Mouse (Mus musculus): ENCODE measurements around the gene Rad51b.

The Rad51b gene

DNA sequence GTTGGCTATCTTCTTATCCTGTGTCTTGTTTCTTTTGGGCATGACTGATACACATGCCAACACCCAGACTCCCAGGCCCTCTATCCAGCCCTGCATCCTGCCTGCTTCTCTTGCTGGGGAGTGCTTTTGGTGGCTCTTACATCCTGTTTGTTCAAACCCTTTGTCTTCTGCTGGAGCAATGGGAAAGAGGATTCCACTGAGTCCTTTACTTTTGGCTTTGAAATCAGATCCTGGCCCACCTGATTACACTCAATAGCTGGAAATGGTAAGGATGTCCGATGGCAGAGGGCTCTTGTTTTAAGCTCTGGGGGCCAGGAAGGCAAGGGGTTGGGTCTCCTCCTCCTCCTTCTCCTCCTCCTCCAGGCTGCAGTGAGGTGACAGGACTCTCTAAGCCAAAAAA is 533.6 kb downstream of the Rad51b start:
- H3K9me3 ChIP-seq (ENCODE audit: low read length), result no peaks in the 10 kb centered on the region
- H3K4me3 ChIP-seq (replicated peaks; ENCODE audit: low read length), result no peak overlapping the region
- no peaks in the 10 kb centered on the region for H3K36me3 ChIP-seq (ENCODE audit: insufficient read depth, low read length)
- peaks cover 14% of the 10 kb centered on the region; the same call in 1 of the 2 replicates for H3K27me3 ChIP-seq (ENCODE audit: insufficient read depth, low read length)
- peaks cover 12% of the 10 kb centered on the region for H3K4me1 ChIP-seq (replicated peaks; ENCODE audit: low read depth, low read length)
- no peak for TF ChIP-seq NANOG (IDR thresholded peaks at IDR 0.05; ENCODE audit: borderline replicate concordance, low read length)
- TF ChIP-seq POU5F1 (IDR thresholded peaks at IDR 0.05; ENCODE audit: borderline replicate concordance, low read length), result no peak
- no peak for TF ChIP-seq CTCF (conservative IDR thresholded peaks at IDR 0.05; ENCODE audit: low read length)

DNA sequence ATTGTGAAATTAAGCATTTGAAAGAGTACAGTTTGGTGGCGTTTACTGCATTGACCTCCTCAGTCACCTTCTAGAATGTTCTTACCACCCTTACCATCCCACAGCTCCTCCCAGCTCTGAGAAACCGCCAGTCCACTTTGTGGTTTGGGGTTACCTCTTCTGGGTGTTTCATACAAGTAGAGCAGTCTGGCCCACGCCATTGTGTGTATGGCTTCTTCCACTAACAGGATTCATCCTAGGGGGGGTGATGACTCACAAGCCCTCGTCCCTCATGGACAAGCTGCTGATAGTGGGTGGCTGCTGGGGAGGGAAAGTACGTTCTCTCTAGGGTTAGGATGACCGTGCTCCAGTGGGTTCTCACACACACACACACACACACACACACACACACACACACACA is 535.5 kb downstream of the Rad51b start:
- H3K27me3 ChIP-seq (ENCODE audit: insufficient read depth, low read length), result peaks cover 6% of the 10 kb centered on the region; the same call in 1 of the 2 replicates
- no peaks in the 10 kb centered on the region for H3K9me3 ChIP-seq (ENCODE audit: low read length)
- no peak for TF ChIP-seq NANOG (IDR thresholded peaks at IDR 0.05; ENCODE audit: borderline replicate concordance, low read length)
- no peak for TF ChIP-seq POU5F1 (IDR thresholded peaks at IDR 0.05; ENCODE audit: borderline replicate concordance, low read length)
- TF ChIP-seq CTCF (conservative IDR thresholded peaks at IDR 0.05; ENCODE audit: low read length), result no peak

DNA sequence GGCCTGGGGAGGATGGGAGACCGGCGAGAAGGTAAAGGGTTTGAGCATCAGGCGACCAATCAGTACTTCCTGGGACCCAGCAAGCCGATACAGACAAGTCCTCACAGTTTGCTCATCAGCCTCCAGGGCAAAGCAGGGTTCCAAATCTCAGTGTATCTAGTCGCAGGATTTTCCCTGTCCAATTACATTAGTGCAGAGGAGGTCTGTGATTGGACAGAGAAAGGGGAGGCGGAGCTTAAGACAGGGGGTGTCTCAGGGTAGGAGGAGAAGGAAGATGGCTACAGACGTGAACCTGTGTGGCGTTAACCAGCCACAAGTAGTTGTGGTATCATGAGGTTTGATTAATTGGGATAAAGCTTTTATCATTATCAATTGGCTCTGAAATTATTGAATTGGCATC is 538.4 kb downstream of the Rad51b start:
- H3K4me3 ChIP-seq (replicated peaks; ENCODE audit: low read length), result peak overlapping the region; percentile 53
- peaks cover 49% of the 10 kb centered on the region for H3K4me1 ChIP-seq (replicated peaks; ENCODE audit: low read depth, low read length)
- no peaks in the 10 kb centered on the region for H3K9me3 ChIP-seq (ENCODE audit: low read length)
- H3K27me3 ChIP-seq (ENCODE audit: insufficient read depth, low read length), result no peaks in the 10 kb centered on the region
- no peaks in the 10 kb centered on the region for H3K36me3 ChIP-seq (ENCODE audit: insufficient read depth, low read length)
- TF ChIP-seq NANOG (IDR thresholded peaks at IDR 0.05; ENCODE audit: borderline replicate concordance, low read length), result no peak

More for the DNA sequence above, 535.5 kb downstream of the Rad51b start:
- Histone ChIP-seq H3K4me3 (replicated peaks; ENCODE audit: low read length) (no peak overlapping the region), H3K36me3 (ENCODE audit: insufficient read depth, low read length) (no peaks in the 10 kb centered on the region), H3K4me1 (replicated peaks; ENCODE audit: low read depth, low read length) (peaks cover 20% of the 10 kb centered on the region)

DNA sequence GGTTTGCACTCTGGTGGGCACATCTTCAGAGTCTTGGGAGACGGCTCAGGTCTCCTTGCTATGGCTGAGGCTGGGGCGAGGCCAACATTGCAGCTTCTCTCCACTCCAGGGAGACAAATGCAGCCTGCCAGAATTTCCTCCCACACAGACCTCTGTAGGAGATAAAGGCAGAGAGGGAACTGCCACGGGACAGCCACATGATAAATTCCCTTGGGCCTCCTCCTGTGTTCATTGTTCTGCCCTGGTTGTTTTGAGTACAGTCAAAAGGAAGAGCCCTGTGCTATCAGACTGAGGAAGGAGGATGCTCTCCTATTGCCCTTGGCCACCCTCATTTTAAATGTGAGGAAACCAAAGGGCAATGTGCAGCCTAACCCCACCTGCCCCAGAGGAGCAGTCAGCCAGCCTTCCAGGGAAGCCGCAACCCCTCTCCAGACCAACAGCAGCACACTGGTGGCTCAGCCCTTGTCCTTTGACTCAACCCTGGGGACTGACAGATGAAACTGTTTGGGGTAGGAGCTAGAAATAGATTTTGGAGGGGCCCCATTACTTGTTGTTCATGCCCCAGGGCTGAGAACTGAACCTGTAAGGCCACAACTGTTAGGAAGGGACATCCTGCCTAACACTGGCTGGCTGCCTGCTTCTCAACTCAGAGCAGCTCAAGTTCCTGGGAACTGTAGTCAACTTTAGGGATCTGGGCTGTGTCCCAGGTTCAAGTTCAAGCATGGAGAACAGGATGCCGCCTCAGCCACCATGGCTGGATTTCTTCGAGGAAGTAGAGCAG is 541.3 kb downstream of the Rad51b start:
- 0 out of 2 replicates have a peak, but pooled peaks cover 4% of the 10 kb centered on the region for H3K27me3 ChIP-seq (ENCODE audit: insufficient read depth, low read length)
- H3K4me1 ChIP-seq (replicated peaks; ENCODE audit: low read depth, low read length), result peaks cover 56% of the 10 kb centered on the region
- H3K36me3 ChIP-seq (ENCODE audit: insufficient read depth, low read length), result no peaks in the 10 kb centered on the region
- no peaks in the 10 kb centered on the region for H3K9me3 ChIP-seq (ENCODE audit: low read length)
- TF ChIP-seq NANOG (IDR thresholded peaks at IDR 0.05; ENCODE audit: borderline replicate concordance, low read length) (peak; percentile 13; the same call in 1 of the 2 replicates), POU5F1 (IDR thresholded peaks at IDR 0.05; ENCODE audit: borderline replicate concordance, low read length) (no peak), CTCF (conservative IDR thresholded peaks at IDR 0.05; ENCODE audit: low read length) (no peak)
- H3K4me3 ChIP-seq (replicated peaks; ENCODE audit: low read length), result no peak overlapping the region

DNA sequence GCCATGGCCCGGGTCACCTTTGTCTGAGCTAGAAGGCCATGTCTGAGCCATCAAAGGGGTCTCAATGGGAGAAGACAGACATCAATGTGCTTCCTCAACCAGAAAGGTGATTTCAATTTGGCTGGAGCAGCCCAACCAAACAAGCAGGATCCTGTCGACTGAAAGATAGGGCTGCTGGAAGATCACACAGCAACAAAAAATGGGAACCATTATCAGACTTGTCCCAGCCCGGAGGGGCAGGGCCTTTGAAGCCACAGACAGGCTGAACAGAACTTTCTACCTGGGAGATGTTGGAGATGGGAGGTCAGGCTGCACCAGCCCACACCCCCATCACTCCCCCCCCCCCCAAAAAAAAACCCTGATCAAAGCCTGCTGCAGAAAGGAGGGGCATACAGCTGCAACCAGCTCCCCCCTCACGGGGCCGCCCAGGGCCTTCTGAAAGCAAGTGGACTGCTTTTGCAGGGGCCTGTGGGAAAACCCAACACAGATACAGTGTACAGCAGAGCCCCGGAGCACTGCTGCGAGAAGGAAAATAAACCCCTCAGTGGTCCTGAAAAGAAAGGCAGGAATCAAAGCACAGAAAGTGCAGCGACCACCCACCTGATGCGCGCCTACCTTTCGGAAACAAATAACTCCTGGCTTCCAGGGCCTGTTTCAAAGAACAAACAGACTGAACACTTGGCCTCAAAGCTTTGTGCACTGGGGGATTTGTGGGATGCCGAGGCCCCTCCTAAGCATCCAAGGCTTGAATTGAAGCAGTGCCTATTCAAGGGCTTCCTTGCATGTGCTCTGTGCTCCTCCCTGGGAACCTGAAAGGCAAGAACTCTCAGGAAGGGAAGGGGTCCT is 542.2 kb downstream of the Rad51b start:
- TF ChIP-seq CTCF (conservative IDR thresholded peaks at IDR 0.05; ENCODE audit: low read length) (no peak), NANOG (IDR thresholded peaks at IDR 0.05; ENCODE audit: borderline replicate concordance, low read length) (no peak), POU5F1 (IDR thresholded peaks at IDR 0.05; ENCODE audit: borderline replicate concordance, low read length) (no peak)
- peaks cover 56% of the 10 kb centered on the region for H3K4me1 ChIP-seq (replicated peaks; ENCODE audit: low read depth, low read length)
- no peaks in the 10 kb centered on the region for H3K9me3 ChIP-seq (ENCODE audit: low read length)
- H3K36me3 ChIP-seq (ENCODE audit: insufficient read depth, low read length), result no peaks in the 10 kb centered on the region
- 0 out of 2 replicates have a peak, but pooled peaks cover 4% of the 10 kb centered on the region for H3K27me3 ChIP-seq (ENCODE audit: insufficient read depth, low read length)
- no peak overlapping the region for H3K4me3 ChIP-seq (replicated peaks; ENCODE audit: low read length)

DNA sequence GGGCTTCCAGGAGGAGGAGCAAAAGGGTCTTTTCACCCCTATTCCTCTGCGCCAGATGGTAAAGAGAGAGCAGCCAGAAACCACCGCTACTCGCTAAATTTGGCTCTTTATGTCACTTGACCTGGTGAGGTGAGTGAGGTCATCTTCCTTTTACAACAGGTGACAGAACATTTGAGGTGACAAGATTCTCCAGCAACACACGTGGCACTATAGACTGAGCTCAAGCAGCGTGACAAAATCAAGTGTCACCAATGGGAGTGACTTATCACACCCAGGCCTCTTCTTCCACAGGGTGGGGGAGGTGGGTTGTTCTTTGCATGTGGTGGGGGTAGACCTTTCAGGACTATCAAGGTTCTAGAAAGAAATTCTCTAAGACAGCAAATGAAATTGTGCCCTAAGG is 543.4 kb downstream of the Rad51b start:
- H3K4me3 ChIP-seq (replicated peaks; ENCODE audit: low read length), result no peak overlapping the region
- H3K27me3 ChIP-seq (ENCODE audit: insufficient read depth, low read length), result 0 out of 2 replicates have a peak, but pooled peaks cover 4% of the 10 kb centered on the region
- H3K9me3 ChIP-seq (ENCODE audit: low read length), result no peaks in the 10 kb centered on the region
- no peak for TF ChIP-seq POU5F1 (IDR thresholded peaks at IDR 0.05; ENCODE audit: borderline replicate concordance, low read length)
- H3K4me1 ChIP-seq (replicated peaks; ENCODE audit: low read depth, low read length), result peaks cover 51% of the 10 kb centered on the region
- no peaks in the 10 kb centered on the region for H3K36me3 ChIP-seq (ENCODE audit: insufficient read depth, low read length)

DNA sequence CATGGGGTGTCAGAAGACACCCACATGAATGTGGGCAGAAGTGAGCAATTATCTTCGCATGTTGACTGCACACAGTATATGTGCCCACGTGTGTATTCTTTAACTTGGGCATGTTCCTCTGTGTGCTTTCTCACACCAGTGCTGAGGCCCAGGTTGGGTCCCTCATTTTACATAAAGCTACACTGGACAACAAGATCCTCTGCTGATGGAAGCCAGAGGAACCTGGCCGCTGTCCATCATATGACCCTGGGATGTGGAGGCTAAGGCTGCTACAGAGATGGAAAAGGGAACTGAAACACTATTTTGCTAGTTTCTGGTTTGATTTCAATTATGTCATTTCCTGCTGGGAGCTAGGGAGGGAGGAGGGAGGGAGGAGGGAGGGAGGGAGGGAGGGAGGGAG is 544.2 kb downstream of the Rad51b start:
- H3K4me3 ChIP-seq (replicated peaks; ENCODE audit: low read length), result no peak overlapping the region

DNA sequence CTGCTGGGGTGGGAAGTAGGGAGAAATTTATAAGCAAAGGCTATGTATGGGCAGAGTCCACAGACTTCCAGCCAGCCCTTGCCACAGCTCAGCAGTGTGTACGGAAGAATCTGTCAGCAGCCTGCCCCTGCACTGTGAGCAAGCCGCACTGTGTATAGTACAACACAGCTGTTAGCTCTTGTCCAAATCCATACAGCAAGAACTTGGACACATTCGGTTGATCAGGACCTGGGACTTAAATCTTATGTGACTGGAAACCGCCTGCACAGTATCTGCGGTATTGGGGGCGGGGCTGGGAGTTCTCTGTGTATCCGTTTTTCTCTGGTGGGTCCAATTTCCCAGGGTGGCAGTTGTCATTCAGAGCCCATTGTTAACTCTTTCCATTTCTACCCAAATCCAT is 545.2 kb downstream of the Rad51b start:
- peaks cover 60% of the 10 kb centered on the region for H3K4me1 ChIP-seq (replicated peaks; ENCODE audit: low read depth, low read length)
- H3K27me3 ChIP-seq (ENCODE audit: insufficient read depth, low read length), result 0 out of 2 replicates have a peak, but pooled peaks cover 4% of the 10 kb centered on the region
- no peak for TF ChIP-seq CTCF (conservative IDR thresholded peaks at IDR 0.05; ENCODE audit: low read length)
- no peak for TF ChIP-seq NANOG (IDR thresholded peaks at IDR 0.05; ENCODE audit: borderline replicate concordance, low read length)
- no peak for TF ChIP-seq POU5F1 (IDR thresholded peaks at IDR 0.05; ENCODE audit: borderline replicate concordance, low read length)
- no peak overlapping the region for H3K4me3 ChIP-seq (replicated peaks; ENCODE audit: low read length)
- no peaks in the 10 kb centered on the region for H3K9me3 ChIP-seq (ENCODE audit: low read length)
- no peaks in the 10 kb centered on the region for H3K36me3 ChIP-seq (ENCODE audit: insufficient read depth, low read length)

More for the DNA sequence above, 544.2 kb downstream of the Rad51b start:
- peaks cover 54% of the 10 kb centered on the region for H3K4me1 ChIP-seq (replicated peaks; ENCODE audit: low read depth, low read length)
- 0 out of 2 replicates have a peak, but pooled peaks cover 4% of the 10 kb centered on the region for H3K27me3 ChIP-seq (ENCODE audit: insufficient read depth, low read length)
- no peak for TF ChIP-seq POU5F1 (IDR thresholded peaks at IDR 0.05; ENCODE audit: borderline replicate concordance, low read length)
- TF ChIP-seq CTCF (conservative IDR thresholded peaks at IDR 0.05; ENCODE audit: low read length), result no peak
- no peak for TF ChIP-seq NANOG (IDR thresholded peaks at IDR 0.05; ENCODE audit: borderline replicate concordance, low read length)
- no peaks in the 10 kb centered on the region for H3K36me3 ChIP-seq (ENCODE audit: insufficient read depth, low read length)
- no peaks in the 10 kb centered on the region for H3K9me3 ChIP-seq (ENCODE audit: low read length)

All from E14TG2a.4 (cell line).